Mouse (Mus musculus): Measurements from ENCODE around the gene Zfp654. TPM values are rescaled to one million over a fixed set of nuclear protein-coding genes. Genes with fewer than 3 reads are reported as not detected.

The Zfp654 gene
- polyA plus RNA-seq, 1 experiment: 2.0 TPM

DNA sequence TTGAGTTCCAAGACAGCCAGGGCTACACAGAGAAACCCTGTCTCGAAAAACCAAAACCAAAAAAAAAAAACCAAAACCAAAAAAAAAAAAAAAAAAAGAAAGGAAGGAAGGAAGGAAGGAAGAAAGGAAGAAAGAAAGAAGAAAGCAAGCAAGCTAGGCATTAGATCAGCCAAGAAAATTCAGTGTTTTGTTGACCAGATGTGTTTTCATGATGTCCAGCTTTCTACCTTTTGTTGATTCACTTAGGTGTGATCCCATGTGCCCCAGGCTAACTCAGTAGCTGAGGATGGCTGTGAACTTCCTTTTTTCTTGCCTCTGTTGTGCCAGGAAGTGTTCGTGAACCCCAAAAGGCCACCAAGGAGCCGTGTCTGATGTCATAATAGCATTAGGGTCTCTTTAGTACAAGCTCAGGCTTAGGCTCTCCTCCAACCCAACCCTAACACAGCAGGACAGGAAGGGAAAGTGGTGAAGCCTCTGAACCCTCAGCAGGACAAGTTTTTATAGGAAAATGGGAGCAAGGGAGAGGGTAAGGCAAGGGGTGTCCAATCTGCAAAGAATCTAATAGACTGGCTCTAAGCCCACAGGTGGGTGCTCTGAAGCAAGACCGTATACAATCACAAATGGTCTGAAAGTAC is 25.3 kb upstream of the Zfp654 start:
- no peak for TF ChIP-seq CTCF (IDR thresholded peaks at IDR 0.05; ENCODE audit: borderline replicate concordance, control insufficient read depth, extremely low read depth, insufficient read depth, low read length, poor library complexity)
- no peak for TF ChIP-seq POLR2A (IDR thresholded peaks at IDR 0.05; ENCODE audit: control insufficient read depth, extremely low read depth, insufficient read depth, low read length, poor library complexity)
- 48% methylated on average over 4 of the region's 4 CpGs for WGBS
- H3K4me3 ChIP-seq (ENCODE audit: control insufficient read depth, insufficient read depth, low read length): no peak overlapping the region
- H3K27me3 ChIP-seq (ENCODE audit: control insufficient read depth, insufficient read depth, low read length): no peaks in the 10 kb centered on the region
- H3K27ac ChIP-seq (ENCODE audit: control insufficient read depth, insufficient read depth, low read length): no peak overlapping the region
- DNase-seq: no peak
- no peaks in the 10 kb centered on the region for H3K36me3 ChIP-seq (ENCODE audit: control insufficient read depth, insufficient read depth, low read length)
- peaks cover 3% of the 10 kb centered on the region; the same call in 1 of the 2 replicates for H3K4me1 ChIP-seq (replicated peaks; ENCODE audit: control insufficient read depth, insufficient read depth, low read length)

DNA sequence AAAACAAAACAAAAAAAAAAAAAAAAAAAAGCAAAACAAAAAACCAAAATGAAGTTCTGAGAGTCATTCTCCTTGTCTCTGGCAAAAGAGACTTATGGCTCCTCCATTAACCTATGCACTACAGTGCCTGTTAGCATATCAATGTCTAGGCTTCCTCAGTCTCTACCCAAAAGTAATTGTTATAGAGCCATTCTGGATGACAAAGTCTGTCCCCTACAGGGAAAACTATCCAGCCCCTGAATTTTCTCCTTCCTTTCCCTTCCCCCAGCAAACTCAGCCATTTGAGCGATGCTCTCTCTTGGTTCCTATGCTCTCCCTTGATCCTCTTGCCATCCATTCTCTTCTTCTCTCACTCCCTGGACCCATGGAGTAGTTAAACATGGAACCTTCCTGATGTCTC is 24.4 kb upstream of the Zfp654 start:
- Histone ChIP-seq H3K36me3 (ENCODE audit: control insufficient read depth, insufficient read depth, low read length) (no peaks in the 10 kb centered on the region), H3K4me3 (ENCODE audit: control insufficient read depth, insufficient read depth, low read length) (no peak overlapping the region), H3K27ac (ENCODE audit: control insufficient read depth, insufficient read depth, low read length) (no peak overlapping the region), H3K4me1 (replicated peaks; ENCODE audit: control insufficient read depth, insufficient read depth, low read length) (peaks cover 3% of the 10 kb centered on the region; the same call in 1 of the 2 replicates), H3K27me3 (ENCODE audit: control insufficient read depth, insufficient read depth, low read length) (no peaks in the 10 kb centered on the region)
- DNase-seq: no peak
- WGBS: 96% methylated on average over 1 of the region's 1 CpGs
- TF ChIP-seq CTCF (IDR thresholded peaks at IDR 0.05; ENCODE audit: borderline replicate concordance, control insufficient read depth, extremely low read depth, insufficient read depth, low read length, poor library complexity) (no peak), POLR2A (IDR thresholded peaks at IDR 0.05; ENCODE audit: control insufficient read depth, extremely low read depth, insufficient read depth, low read length, poor library complexity) (no peak)

DNA sequence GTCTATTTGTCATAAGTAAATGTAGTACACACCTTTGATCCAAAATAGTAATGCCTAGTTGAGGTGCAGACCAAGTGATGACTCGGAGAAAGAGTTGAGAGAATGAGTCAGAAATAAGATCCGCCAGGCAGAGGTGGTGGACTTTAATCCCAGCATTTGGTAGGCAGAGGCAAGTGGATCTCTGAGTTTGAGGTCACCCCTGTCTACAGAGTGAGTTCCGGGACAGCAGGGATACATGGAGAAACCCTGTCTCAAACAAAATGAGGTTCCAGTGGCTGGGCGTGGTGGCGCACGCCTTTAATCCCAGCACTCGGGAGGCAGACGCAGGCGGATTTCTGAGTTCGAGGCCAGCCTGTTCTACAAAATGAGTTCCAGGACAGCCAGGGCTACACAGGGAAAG is 23.9 kb upstream of the Zfp654 start:
- WGBS: 96% methylated on average over 10 of the region's 10 CpGs

DNA sequence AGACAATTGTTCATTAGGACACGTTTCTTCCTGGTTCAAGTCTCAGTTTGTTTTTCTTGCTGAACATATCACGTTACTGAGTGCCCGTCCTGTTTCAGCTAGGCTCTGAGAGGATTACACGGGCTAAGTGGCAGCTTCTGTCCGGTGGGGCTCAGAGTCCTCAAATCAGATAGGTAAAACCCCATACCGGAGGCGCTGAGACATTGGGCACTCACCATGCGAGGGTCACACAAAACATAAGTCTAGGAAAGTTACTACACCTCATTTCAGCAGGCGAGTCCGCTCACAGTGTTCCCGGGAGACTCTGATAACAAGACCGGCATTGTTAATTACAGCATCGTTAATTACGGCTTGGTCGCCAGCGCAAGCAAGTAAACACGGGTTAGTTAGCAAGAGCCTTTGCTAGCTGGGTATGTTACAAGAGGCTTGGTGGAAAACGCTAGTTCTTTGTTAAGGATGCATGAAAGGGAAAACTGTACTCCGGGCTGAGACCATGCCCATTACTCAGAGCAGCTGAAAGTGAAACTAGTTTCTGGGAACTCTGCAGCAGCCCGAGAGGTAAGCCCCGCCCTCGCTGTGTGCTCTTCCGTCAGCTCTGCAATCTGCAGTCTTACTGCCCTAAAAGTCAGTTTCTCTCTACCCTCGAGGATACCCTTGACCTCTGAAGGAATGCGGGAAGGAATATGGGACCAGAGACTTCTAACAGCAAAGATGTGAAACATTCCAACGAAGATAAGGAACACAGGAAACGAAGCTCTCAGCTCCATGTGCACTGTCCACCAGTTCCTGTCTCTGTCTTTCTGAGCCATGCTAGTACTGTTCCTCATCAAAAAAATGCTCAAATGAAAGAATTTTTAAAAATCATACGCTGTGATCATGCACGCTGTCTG is 22.2 kb upstream of the Zfp654 start:
- TF ChIP-seq POLR2A (IDR thresholded peaks at IDR 0.05; ENCODE audit: control insufficient read depth, extremely low read depth, insufficient read depth, low read length, poor library complexity) (peak; percentile 53; the same call in 1 of the 2 replicates), CTCF (IDR thresholded peaks at IDR 0.05; ENCODE audit: borderline replicate concordance, control insufficient read depth, extremely low read depth, insufficient read depth, low read length, poor library complexity) (no peak)
- Histone ChIP-seq H3K27me3 (ENCODE audit: control insufficient read depth, insufficient read depth, low read length) (no peaks in the 10 kb centered on the region), H3K4me1 (replicated peaks; ENCODE audit: control insufficient read depth, insufficient read depth, low read length) (peaks cover 3% of the 10 kb centered on the region; the same call in 1 of the 2 replicates), H3K27ac (ENCODE audit: control insufficient read depth, insufficient read depth, low read length) (peak overlapping the region; percentile 97), H3K36me3 (ENCODE audit: control insufficient read depth, insufficient read depth, low read length) (no peaks in the 10 kb centered on the region), H3K4me3 (ENCODE audit: control insufficient read depth, insufficient read depth, low read length) (peak overlapping the region; percentile 98)
- DNase-seq: peak; percentile 68
- WGBS: under 1% methylated on average over 29 of the region's 29 CpGs

More for the DNA sequence above, 23.9 kb upstream of the Zfp654 start:
- no peaks in the 10 kb centered on the region for H3K27me3 ChIP-seq (ENCODE audit: control insufficient read depth, insufficient read depth, low read length)
- no peak for DNase-seq
- H3K4me1 ChIP-seq (replicated peaks; ENCODE audit: control insufficient read depth, insufficient read depth, low read length): peaks cover 3% of the 10 kb centered on the region; the same call in 1 of the 2 replicates
- H3K36me3 ChIP-seq (ENCODE audit: control insufficient read depth, insufficient read depth, low read length): no peaks in the 10 kb centered on the region
- no peak overlapping the region; the same call in 1 of the 2 replicates for H3K27ac ChIP-seq (ENCODE audit: control insufficient read depth, insufficient read depth, low read length)
- no peak overlapping the region for H3K4me3 ChIP-seq (ENCODE audit: control insufficient read depth, insufficient read depth, low read length)
- TF ChIP-seq CTCF (IDR thresholded peaks at IDR 0.05; ENCODE audit: borderline replicate concordance, control insufficient read depth, extremely low read depth, insufficient read depth, low read length, poor library complexity): no peak
- TF ChIP-seq POLR2A (IDR thresholded peaks at IDR 0.05; ENCODE audit: control insufficient read depth, extremely low read depth, insufficient read depth, low read length, poor library complexity): no peak

DNA sequence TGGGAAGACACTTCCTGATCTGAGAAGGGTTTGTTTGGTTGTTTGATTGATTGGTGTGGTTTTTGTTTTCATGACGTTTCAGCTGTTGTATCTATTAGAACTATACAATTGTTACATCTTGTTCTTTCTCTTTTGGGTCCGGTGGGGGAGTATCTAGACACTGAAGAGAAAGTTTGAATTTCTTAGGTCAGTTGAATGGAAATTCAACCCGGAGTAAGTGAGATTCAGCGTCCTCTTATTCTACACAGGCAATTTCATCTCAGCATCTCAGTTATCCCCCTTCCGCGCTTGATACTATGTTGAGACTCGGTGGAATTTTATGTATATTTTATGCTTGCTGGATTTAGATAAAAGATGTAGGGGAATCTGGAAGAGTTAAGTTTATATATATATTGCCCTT is 21.4 kb upstream of the Zfp654 start:
- DNase-seq: no peak
- Histone ChIP-seq H3K4me1 (replicated peaks; ENCODE audit: control insufficient read depth, insufficient read depth, low read length) (peaks cover 3% of the 10 kb centered on the region; the same call in 1 of the 2 replicates), H3K27ac (ENCODE audit: control insufficient read depth, insufficient read depth, low read length) (no peak overlapping the region), H3K27me3 (ENCODE audit: control insufficient read depth, insufficient read depth, low read length) (no peaks in the 10 kb centered on the region), H3K36me3 (ENCODE audit: control insufficient read depth, insufficient read depth, low read length) (no peaks in the 10 kb centered on the region), H3K4me3 (ENCODE audit: control insufficient read depth, insufficient read depth, low read length) (no peak overlapping the region)
- WGBS: 6% methylated on average over 7 of the region's 7 CpGs
- TF ChIP-seq CTCF (IDR thresholded peaks at IDR 0.05; ENCODE audit: borderline replicate concordance, control insufficient read depth, extremely low read depth, insufficient read depth, low read length, poor library complexity): no peak
- TF ChIP-seq POLR2A (IDR thresholded peaks at IDR 0.05; ENCODE audit: control insufficient read depth, extremely low read depth, insufficient read depth, low read length, poor library complexity): no peak

DNA sequence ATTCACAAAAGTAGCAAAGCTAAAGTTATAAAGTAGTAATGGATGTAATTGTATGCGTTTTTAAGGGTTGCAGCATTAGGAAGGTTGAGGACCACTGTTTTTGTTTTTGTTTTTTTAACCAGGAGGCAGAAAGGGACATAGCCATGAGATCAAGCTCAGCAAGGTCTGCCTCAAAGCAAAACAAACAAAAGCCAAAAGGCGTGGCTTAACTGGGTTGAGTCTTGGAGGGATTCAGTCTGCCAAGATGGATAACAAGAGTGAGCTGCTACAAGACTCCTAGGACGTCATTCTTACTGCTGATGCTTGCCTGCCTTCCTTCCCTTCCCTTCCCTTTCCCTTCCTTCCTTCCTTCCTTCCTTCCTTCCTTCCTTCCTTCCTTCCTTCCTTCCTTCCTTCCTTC is 20.8 kb upstream of the Zfp654 start:
- 75% methylated on average over 3 of the region's 3 CpGs for WGBS
- no peak overlapping the region for H3K4me3 ChIP-seq (ENCODE audit: control insufficient read depth, insufficient read depth, low read length)

More for the DNA sequence above, 20.8 kb upstream of the Zfp654 start:
- DNase-seq: no peak
- TF ChIP-seq CTCF (IDR thresholded peaks at IDR 0.05; ENCODE audit: borderline replicate concordance, control insufficient read depth, extremely low read depth, insufficient read depth, low read length, poor library complexity) (no peak), POLR2A (IDR thresholded peaks at IDR 0.05; ENCODE audit: control insufficient read depth, extremely low read depth, insufficient read depth, low read length, poor library complexity) (no peak)
- Histone ChIP-seq H3K27me3 (ENCODE audit: control insufficient read depth, insufficient read depth, low read length) (no peaks in the 10 kb centered on the region), H3K27ac (ENCODE audit: control insufficient read depth, insufficient read depth, low read length) (no peak overlapping the region), H3K4me1 (replicated peaks; ENCODE audit: control insufficient read depth, insufficient read depth, low read length) (peaks cover 3% of the 10 kb centered on the region; the same call in 1 of the 2 replicates), H3K36me3 (ENCODE audit: control insufficient read depth, insufficient read depth, low read length) (no peaks in the 10 kb centered on the region)
